Mouse (Mus musculus) frontal cortex, postnatal 25 days (tissue): ENCODE measurements at regions not wholly inside any gene's neighbourhood (a gene's known extent, or its start where the extent isn't known, plus 50 kb on each side); places are given as distances from the start of the nearest gene placed in this dataset.

ENCODE experiments used
- DNase-seq, 2 experiments: peaks; one replicate each; pipeline ENCODE4 v3.0.0; 2022; ENCODE audit warnings: low spot score in 2 of 2

- DNase-seq = no peak
These were observed 194.8 kb upstream of the Rack1 start for GRCm38 (mm10) chr11:48605223-48605824.

- DNase-seq = no peak
These were observed 199.0 kb upstream of the Rack1 start for GRCm38 (mm10) chr11:48601096-48601495.

- DNase-seq = no peak
These were observed 200.5 kb upstream of the Rack1 start for GRCm38 (mm10) chr11:48599573-48600127.

GRCm38 (mm10) chr11:48599033-48599432 lies 201.1 kb upstream of the Rack1 start:
- DNase-seq = no peak

- DNase-seq = no peak
These were observed 205.7 kb upstream of the Rack1 start for GRCm38 (mm10) chr11:48594429-48594828.

- DNase-seq = peak; percentile 47 to 48
These were observed 211.1 kb upstream of the Rack1 start for GRCm38 (mm10) chr11:48588833-48589649.

GRCm38 (mm10) chr11:48568769-48569168 lies 231.4 kb upstream of the Rack1 start:
- no peak for DNase-seq

- DNase-seq = no peak
These were observed 232.3 kb upstream of the Rack1 start for GRCm38 (mm10) chr11:48567583-48568562.

GRCm38 (mm10) chr11:48558053-48558452 lies 242.1 kb upstream of the Rack1 start:
- DNase-seq = no peak

- no peak for DNase-seq
These were observed 248.1 kb upstream of the Rack1 start for GRCm38 (mm10) chr11:48552006-48552405.

GRCm38 (mm10) chr11:48551201-48551600 lies 248.9 kb upstream of the Rack1 start:
- DNase-seq = no peak

GRCm38 (mm10) chr11:48526316-48526715 lies 273.8 kb upstream of the Rack1 start:
- DNase-seq = no peak

- no peak for DNase-seq
These were observed 274.6 kb upstream of the Rack1 start for GRCm38 (mm10) chr11:48525517-48525916.

GRCm38 (mm10) chr11:48506886-48507285 lies 293.2 kb upstream of the Rack1 start:
- DNase-seq = no peak

- no peak for DNase-seq
These were observed 297.9 kb upstream of the Rack1 start for GRCm38 (mm10) chr11:48502011-48502806.

- DNase-seq = no peak
These were observed 301.1 kb upstream of the Rack1 start for GRCm38 (mm10) chr11:48499057-48499456.

GRCm38 (mm10) chr11:48488308-48488707 lies 311.8 kb upstream of the Rack1 start:
- no peak for DNase-seq

- DNase-seq = no peak
These were observed 336.1 kb upstream of the Rack1 start for GRCm38 (mm10) chr11:48464036-48464435.

GRCm38 (mm10) chr11:48449883-48450282 lies 350.2 kb upstream of the Rack1 start:
- DNase-seq = no peak

- DNase-seq = no peak
These were observed 357.4 kb upstream of the Rack1 start for GRCm38 (mm10) chr11:48442534-48443254.
